27 mouse cellular contexts compared by ENCODE assay signal in genomic region chr2:44029865-44030264, GRCm38 (mm10).
DNase-seq lines count a peak whose midpoint lies in the region; ATAC-seq and TF ChIP-seq lines count a peak whose summit lies in the region.
"Had no signal": no experiment of that assay in that cellular context is flagged by ENCODE, and none has a peak within 500 bp of the region (broad histone marks: within the 10 kb centered on the region; RNA-seq: fewer than 3 reads in every experiment).

No protein-coding gene starts in this region.

- no peak for ATAC-seq in forebrain, embryonic 15.5 days (replicated peaks)
- no peak for ATAC-seq in forebrain, embryonic 11.5 days (replicated peaks; ENCODE audit: low FRiP score)
- peak; percentile 50 for ATAC-seq in forebrain, postnatal 0 days
- ATAC-seq: CD4-positive, CD25-positive, alpha-beta regulatory T cell, adult 4 months; hindbrain, postnatal 0 days; inflammation-experienced regulatory T-cells, adult 6 months; intestine, embryonic 16.5 days had no signal

- no peak overlapping the region for H3K9ac ChIP-seq in forebrain, embryonic 15.5 days (replicated peaks)
- no peak overlapping the region for H3K9ac ChIP-seq in forebrain, embryonic 11.5 days (ENCODE audit: low read length)
- no peak overlapping the region for H3K9ac ChIP-seq in forebrain, postnatal 0 days
- H3K9ac ChIP-seq: embryonic facial prominence, embryonic 13.5 days; heart, embryonic 13.5 days; hindbrain, embryonic 14.5 days had no signal

- DNase-seq in forebrain, embryonic 11.5 days (ENCODE audit: low spot score) = no peak
- no peak for DNase-seq in left cerebral cortex, adult 2 months (ENCODE audit: extremely low spot score in 1 of 2, low spot score in 2 of 2)
- no peak for DNase-seq in left cerebral cortex, postnatal 14 days (ENCODE audit: low spot score in 2 of 2)
- peak; percentile 53 for DNase-seq in forebrain, postnatal 0 days
- no peak for DNase-seq in liver
- DNase-seq: adrenal gland, adult 8-10 months; adrenal gland, postnatal 25 days; cerebellum, adult 11-12 months; cerebellum, adult 8-10 months; cerebellum, postnatal 36 days; embryo, embryonic 11 days; gastrocnemius, postnatal 10 days; gastrocnemius, postnatal 36 days; heart, adult 2 months; heart, postnatal 14 days; heart, postnatal 4 days had no signal

- H3K4me2 ChIP-seq in forebrain, embryonic 15.5 days (replicated peaks) = no peak overlapping the region
- no peak overlapping the region for H3K4me2 ChIP-seq in forebrain, embryonic 11.5 days (ENCODE audit: low read depth, low read length, severe bottlenecking)
- no peak overlapping the region for H3K4me2 ChIP-seq in forebrain, postnatal 0 days (ENCODE audit: low read depth)
- H3K4me2 ChIP-seq: embryonic facial prominence, embryonic 13.5 days; heart, embryonic 13.5 days; hindbrain, embryonic 14.5 days had no signal

- H3K9me3 ChIP-seq in forebrain, embryonic 15.5 days = no peaks in the 10 kb centered on the region
- no peaks in the 10 kb centered on the region for H3K9me3 ChIP-seq in forebrain, embryonic 11.5 days (ENCODE audit: control insufficient read depth, low read length)
- H3K9me3 ChIP-seq in forebrain, postnatal 0 days (ENCODE audit: low read length) = no peaks in the 10 kb centered on the region
- H3K9me3 ChIP-seq: embryonic facial prominence, embryonic 10.5 days; embryonic facial prominence, embryonic 13.5 days; heart, embryonic 10.5 days; heart, embryonic 13.5 days had no signal

- peak overlapping the region; percentile 75 for H3K27ac ChIP-seq in forebrain, embryonic 15.5 days (replicated peaks)
- H3K27ac ChIP-seq in forebrain, embryonic 11.5 days (ENCODE audit: low read depth, low read length) = no peak overlapping the region
- peak overlapping the region; percentile 70 for H3K27ac ChIP-seq in left cerebral cortex, adult 2 months
- peak overlapping the region; percentile 46 for H3K27ac ChIP-seq in forebrain, postnatal 0 days (ENCODE audit: low read depth, low read length)
- H3K27ac ChIP-seq: embryonic facial prominence, embryonic 10.5 days; embryonic facial prominence, embryonic 13.5 days; heart, adult 2 months; heart, embryonic 10.5 days; heart, embryonic 13.5 days; hindbrain, embryonic 14.5 days; hindbrain, postnatal 0 days had no signal

- no peaks in the 10 kb centered on the region for H3K36me3 ChIP-seq in forebrain, embryonic 15.5 days
- no peaks in the 10 kb centered on the region for H3K36me3 ChIP-seq in forebrain, embryonic 11.5 days (ENCODE audit: control insufficient read depth, insufficient read depth, low read length)
- H3K36me3 ChIP-seq in forebrain, postnatal 0 days (ENCODE audit: insufficient read depth) = no peaks in the 10 kb centered on the region
- H3K36me3 ChIP-seq: embryonic facial prominence, embryonic 10.5 days; embryonic facial prominence, embryonic 13.5 days; heart, embryonic 10.5 days; heart, embryonic 13.5 days had no signal

- H3K27me3 ChIP-seq in forebrain, embryonic 15.5 days = no peaks in the 10 kb centered on the region
- H3K27me3 ChIP-seq in forebrain, embryonic 11.5 days (ENCODE audit: control insufficient read depth, insufficient read depth, low read length) = no peaks in the 10 kb centered on the region
- H3K27me3 ChIP-seq in forebrain, postnatal 0 days (ENCODE audit: insufficient read depth, low read length) = no peaks in the 10 kb centered on the region
- H3K27me3 ChIP-seq: embryonic facial prominence, embryonic 13.5 days; heart, embryonic 13.5 days had no signal

- no peaks in the 10 kb centered on the region for H3K4me1 ChIP-seq in forebrain, embryonic 15.5 days
- no peaks in the 10 kb centered on the region for H3K4me1 ChIP-seq in forebrain, embryonic 11.5 days (replicated peaks; ENCODE audit: control insufficient read depth, insufficient read depth, low read length)
- H3K4me1 ChIP-seq in forebrain, postnatal 0 days (ENCODE audit: insufficient read depth) = no peaks in the 10 kb centered on the region
- H3K4me1 ChIP-seq: embryonic facial prominence, embryonic 10.5 days; embryonic facial prominence, embryonic 13.5 days; heart, embryonic 10.5 days; heart, embryonic 13.5 days had no signal

- intact Hi-C loops in left cerebral cortex, adult 2 months (cut with DNase I) = loop anchor here (5.0 kb wide), 1 partner anchor 67 kb away; no protein-coding TSS in a partner anchor
- intact Hi-C loops in left cerebral cortex, postnatal 14 days (cut with DNase I) = no loop called here

- 65% methylated on average over 10 of the region's 10 CpGs for WGBS in forebrain, embryonic 15.5 days
- WGBS in forebrain, embryonic 11.5 days = 87% methylated on average over 10 of the region's 10 CpGs
- WGBS in forebrain, postnatal 0 days = 50% methylated on average over 10 of the region's 10 CpGs

- H3K4me3 ChIP-seq in forebrain, embryonic 15.5 days = no peak overlapping the region
- no peak overlapping the region for H3K4me3 ChIP-seq in forebrain, embryonic 11.5 days (ENCODE audit: low read depth, low read length)
- no peak overlapping the region for H3K4me3 ChIP-seq in left cerebral cortex, adult 2 months
- no peak overlapping the region for H3K4me3 ChIP-seq in forebrain, postnatal 0 days (ENCODE audit: low read depth, low read length)
- H3K4me3 ChIP-seq: embryonic facial prominence, embryonic 10.5 days; embryonic facial prominence, embryonic 13.5 days; erythroblast, embryonic 14.5 days; heart, adult 2 months; heart, embryonic 10.5 days; heart, embryonic 13.5 days had no signal

- TF ChIP-seq CTCF in left cerebral cortex, adult 2 months (IDR thresholded peaks at IDR 0.05) = no peak
- TF ChIP-seq CTCF in forebrain, postnatal 0 days (IDR thresholded peaks at IDR 0.05; ENCODE audit: low read depth) = no peak
